Mouse (Mus musculus) E14TG2a.4 (cell line): Measurements from ENCODE around the gene Per1.

Source experiments
- H3K27me3 ChIP-seq: 2 replicates; pipeline ENCODE4 v1.6.1; 2014; ENCODE audit warnings: low read length, control low read depth; ENCODE audit not compliant: insufficient read depth
- H3K36me3 ChIP-seq: 2 replicates; pipeline ENCODE4 v1.6.1; 2014; ENCODE audit warnings: low read length, control low read depth; ENCODE audit not compliant: insufficient read depth
- H3K4me1 ChIP-seq: replicated peaks from 2 replicates; pipeline ENCODE4 v1.6.1; 2014; ENCODE audit warnings: low read depth, low read length, control low read depth
- H3K4me3 ChIP-seq: replicated peaks from 2 replicates; pipeline ENCODE4 v1.5.1; 2014; ENCODE audit warnings: mild to moderate bottlenecking, low read length
- H3K9me3 ChIP-seq: 2 replicates; pipeline ENCODE4 v1.6.1; 2014; ENCODE audit warnings: low read length, control low read depth
- CTCF ChIP-seq: conservative IDR thresholded peaks from 2 replicates; pipeline ENCODE4 v1.5.1; 2014; ENCODE audit warnings: low read length
- NANOG ChIP-seq: IDR thresholded peaks from 2 replicates; pipeline ENCODE4 v1.6.1; 2014; ENCODE audit warnings: borderline replicate concordance, low read length, mixed read lengths
- POU5F1 ChIP-seq: IDR thresholded peaks from 2 replicates; pipeline ENCODE4 v1.6.1; 2014; ENCODE audit warnings: low read length, borderline replicate concordance

The Per1 gene

GRCm38 (mm10) chr11:69123693-69124497, 28.9 kb downstream of the Per1 start:
- no peak for TF ChIP-seq POU5F1
- no peak for TF ChIP-seq CTCF
- TF ChIP-seq NANOG = no peak
- Histone ChIP-seq H3K4me1 (peaks cover 52% of the 10 kb centered on the region), H3K27me3 (peaks cover 54% of the 10 kb centered on the region), H3K4me3 (peak overlapping the region; percentile 95), H3K9me3 (no peaks in the 10 kb centered on the region), H3K36me3 (no peaks in the 10 kb centered on the region)

- H3K27me3 ChIP-seq = peaks cover 48% of the 10 kb centered on the region
- no peaks in the 10 kb centered on the region for H3K9me3 ChIP-seq
- no peaks in the 10 kb centered on the region for H3K36me3 ChIP-seq
- H3K4me1 ChIP-seq = peaks cover 46% of the 10 kb centered on the region
- TF ChIP-seq CTCF = no peak
- no peak for TF ChIP-seq NANOG
- TF ChIP-seq POU5F1 = no peak
- peak overlapping the region; percentile 95 for H3K4me3 ChIP-seq
Measured at GRCm38 (mm10) chr11:69124498-69124847, 29.5 kb downstream of the Per1 start.

DNA sequence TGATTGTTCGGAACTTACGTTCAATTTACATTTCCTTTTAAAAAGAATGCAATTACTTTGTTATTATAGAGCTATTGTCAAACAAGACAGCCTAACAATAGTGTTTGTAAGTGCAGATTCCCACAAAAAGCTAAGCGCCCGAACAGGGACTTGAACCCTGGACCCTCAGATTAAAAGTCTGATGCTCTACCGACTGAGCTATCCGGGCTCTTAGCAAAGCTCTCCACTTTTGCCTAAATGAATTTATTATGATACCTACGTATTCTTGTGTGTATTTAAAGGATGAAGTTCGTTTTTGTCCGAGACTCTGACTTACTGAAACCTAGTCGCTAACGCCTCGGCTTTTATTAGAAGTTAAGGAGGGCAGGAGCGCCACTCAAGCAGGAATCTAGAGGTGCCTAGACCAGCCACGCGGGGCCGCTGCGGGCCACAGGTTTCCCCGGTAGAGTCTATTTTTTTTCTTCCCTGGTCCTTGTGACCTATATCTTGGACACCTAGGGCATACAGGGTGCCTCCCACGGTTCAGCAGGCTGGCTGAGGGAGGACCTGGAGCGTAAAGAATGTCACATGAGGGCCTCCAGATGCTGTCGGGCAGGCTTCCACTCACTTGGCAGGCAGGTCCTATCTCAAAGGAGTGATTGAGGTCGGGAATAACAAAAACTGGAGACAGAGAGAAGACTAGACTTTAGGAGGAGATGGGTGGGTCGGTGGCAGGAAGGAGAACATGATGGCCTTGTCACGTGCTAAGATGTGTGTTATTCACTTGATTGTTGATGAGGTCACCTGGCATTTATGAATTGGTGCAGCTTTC, 30.2 kb downstream of the Per1 start:
- Histone ChIP-seq H3K4me3 (peak overlapping the region; percentile 95), H3K9me3 (no peaks in the 10 kb centered on the region), H3K27me3 (peaks cover 41% of the 10 kb centered on the region), H3K4me1 (peaks cover 45% of the 10 kb centered on the region), H3K36me3 (no peaks in the 10 kb centered on the region)
- TF ChIP-seq NANOG = no peak
- peak; percentile 20 for TF ChIP-seq CTCF

DNA sequence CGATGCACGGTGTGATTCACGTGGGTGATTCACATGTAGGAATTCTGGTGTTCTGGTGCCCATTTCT, 30.7 kb downstream of the Per1 start, which contains the start of gene Aloxe3:
Gene Aloxe3, plus strand, starts transcription at position 45 of the 67 bp plus-strand sequence.
- no peak for TF ChIP-seq POU5F1
- TF ChIP-seq CTCF = no peak
- no peak for TF ChIP-seq NANOG
- H3K4me3 ChIP-seq = peak within 1 kb of the TSS; percentile 95
- no peaks in the 10 kb centered on the region for H3K9me3 ChIP-seq
- H3K27me3 ChIP-seq = peaks cover 36% of the 10 kb centered on the region
- H3K36me3 ChIP-seq = no peaks in the 10 kb centered on the region
- peaks cover 45% of the 10 kb centered on the region for H3K4me1 ChIP-seq

- Histone ChIP-seq H3K36me3 (no peaks in the 10 kb centered on the region), H3K27me3 (peaks cover 32% of the 10 kb centered on the region), H3K4me3 (peak overlapping the region; percentile 95), H3K9me3 (no peaks in the 10 kb centered on the region), H3K4me1 (peaks cover 45% of the 10 kb centered on the region)
- TF ChIP-seq CTCF (no peak), POU5F1 (no peak), NANOG (no peak)
Measured at GRCm38 (mm10) chr11:69125919-69126705, 31.1 kb downstream of the Per1 start.

- TF ChIP-seq CTCF = no peak
- no peak for TF ChIP-seq NANOG
- no peak for TF ChIP-seq POU5F1
- Histone ChIP-seq H3K4me3 (0 out of 2 replicates have a peak overlapping the region, but pooled peaks have one; percentile 95), H3K9me3 (no peaks in the 10 kb centered on the region), H3K4me1 (peaks cover 45% of the 10 kb centered on the region), H3K36me3 (no peaks in the 10 kb centered on the region), H3K27me3 (peaks cover 26% of the 10 kb centered on the region)
Measured at GRCm38 (mm10) chr11:69126706-69127095, 31.7 kb downstream of the Per1 start.

- peaks cover 54% of the 10 kb centered on the region for H3K4me1 ChIP-seq
- peaks cover 27% of the 10 kb centered on the region for H3K27me3 ChIP-seq
- H3K4me3 ChIP-seq = no peak overlapping the region
- H3K9me3 ChIP-seq = no peaks in the 10 kb centered on the region
- H3K36me3 ChIP-seq = no peaks in the 10 kb centered on the region
- TF ChIP-seq CTCF = no peak
- TF ChIP-seq NANOG = no peak
- TF ChIP-seq POU5F1 = no peak
Measured at GRCm38 (mm10) chr11:69128426-69129122, 33.6 kb downstream of the Per1 start.

- TF ChIP-seq POU5F1 (no peak), NANOG (no peak), CTCF (no peak)
- Histone ChIP-seq H3K4me3 (peak overlapping the region; percentile 77), H3K4me1 (peaks cover 54% of the 10 kb centered on the region), H3K36me3 (no peaks in the 10 kb centered on the region), H3K9me3 (no peaks in the 10 kb centered on the region), H3K27me3 (peaks cover 12% of the 10 kb centered on the region)
Measured at GRCm38 (mm10) chr11:69133566-69133922, 38.5 kb downstream of the Per1 start.

GRCm38 (mm10) chr11:69133923-69134621, 39.1 kb downstream of the Per1 start:
- Histone ChIP-seq H3K9me3 (no peaks in the 10 kb centered on the region), H3K27me3 (peaks cover 12% of the 10 kb centered on the region), H3K4me3 (peak overlapping the region; percentile 77), H3K4me1 (peaks cover 54% of the 10 kb centered on the region), H3K36me3 (no peaks in the 10 kb centered on the region)
- TF ChIP-seq POU5F1 (no peak), CTCF (peak; percentile 38; the same call in 1 of the 2 replicates)
